Mouse (Mus musculus) heart, embryonic 15.5 days (tissue): ENCODE results near the gene Arl4d. TPM values are rescaled to one million over a fixed set of nuclear protein-coding genes. Genes with fewer than 3 reads are reported as not detected.

Experiments
- ATAC-seq: fragments of 200-750 bp; cut with Nextera tagmentation; replicated peaks from 2 replicates; pipeline ENCODE4 v1.8.0; 2017; ENCODE audit warnings: low read depth, moderate TSS enrichment; ENCODE audit not compliant: insufficient number of reproducible peaks, insufficient read depth, low FRiP score
- H3K27ac ChIP-seq: fragments of 300-500 bp; sonication (generic); 2 replicates; pipeline ENCODE4 v1.5.1; 2015; ENCODE audit warnings: mild to moderate bottlenecking, inconsistent platforms
- H3K27me3 ChIP-seq: fragments of 300-500 bp; sonication (generic); 2 replicates; pipeline ENCODE4 v1.6.1; 2015; ENCODE audit warnings: inconsistent platforms
- H3K36me3 ChIP-seq: fragments of 300-500 bp; sonication (generic); 2 replicates; pipeline ENCODE4 v1.6.1; 2015; ENCODE audit warnings: mild to moderate bottlenecking, inconsistent platforms
- H3K4me1 ChIP-seq: fragments of 300-500 bp; sonication (generic); replicated peaks from 2 replicates; pipeline ENCODE4 v1.6.1; 2015; ENCODE audit warnings: inconsistent platforms
- H3K4me2 ChIP-seq: fragments of 300-500 bp; sonication (generic); 2 replicates; pipeline ENCODE4 v1.6.1; 2015; ENCODE audit warnings: inconsistent platforms, mild to moderate bottlenecking, moderate library complexity
- H3K4me3 ChIP-seq: fragments of 300-500 bp; sonication (generic); 2 replicates; pipeline ENCODE4 v1.5.1; 2015; ENCODE audit warnings: mild to moderate bottlenecking, inconsistent platforms
- H3K9ac ChIP-seq: fragments of 300-500 bp; sonication (generic); 2 replicates; pipeline ENCODE4 v1.6.1; 2015; ENCODE audit warnings: mild to moderate bottlenecking, inconsistent platforms
- H3K9me3 ChIP-seq: fragments of 300-500 bp; sonication (generic); replicated peaks from 2 replicates; pipeline ENCODE4 v1.6.1; 2016; ENCODE audit warnings: inconsistent platforms
- WGBS: fragments of 180-500 bp; shearing (Covaris S2); methylation state at CpG from one replicate; pipeline ENCODE4 v1.1.7; 2015; ENCODE audit warnings: mixed read lengths; 5-methylcytosine and 5-hydroxymethylcytosine counted together
- polyA plus RNA-seq: library from polyadenylated mRNA; unstranded; fragments of >200 nt; fragmentation: Nextera tagmentation; extraction: Ambion mirVana; gene quantifications from 2 replicates; pipeline ENCODE4 v1.2.1, GENCODE M21; 2015

The Arl4d gene
- polyA plus RNA-seq, 1 experiment from 2014 or later = 6.1 TPM

DNA sequence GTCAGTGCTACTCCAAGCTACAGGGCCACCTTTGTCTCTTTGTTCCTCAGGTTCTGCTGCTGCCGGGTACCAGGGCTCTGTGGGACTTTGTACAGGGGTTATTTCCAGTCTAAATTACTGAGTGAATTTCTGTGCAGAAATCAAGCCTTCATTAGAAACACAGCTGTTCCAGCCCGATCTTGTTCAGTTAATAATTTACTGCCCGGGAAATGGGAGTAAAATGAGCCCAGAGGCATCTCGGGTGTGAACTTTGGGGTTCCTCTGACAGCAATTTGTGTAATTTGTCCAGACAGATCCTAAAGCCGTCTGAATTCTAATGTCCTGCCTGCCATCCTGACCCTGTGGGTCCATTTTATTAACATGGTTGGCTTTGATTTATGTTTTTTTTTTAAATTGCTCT, 38.7 kb downstream of the Arl4d start:
- WGBS = 69% methylated on average over 5 of the region's 5 CpGs
- no peaks in the 10 kb centered on the region for H3K27me3 ChIP-seq
- H3K4me3 ChIP-seq = no peak overlapping the region
- H3K36me3 ChIP-seq = no peaks in the 10 kb centered on the region
- H3K27ac ChIP-seq = no peak overlapping the region
- no peaks in the 10 kb centered on the region; the same call in 1 of the 2 replicates for H3K4me1 ChIP-seq
- H3K9ac ChIP-seq = no peak overlapping the region
- H3K4me2 ChIP-seq = no peak overlapping the region
- ATAC-seq = no peak
- H3K9me3 ChIP-seq = no peaks in the 10 kb centered on the region

DNA sequence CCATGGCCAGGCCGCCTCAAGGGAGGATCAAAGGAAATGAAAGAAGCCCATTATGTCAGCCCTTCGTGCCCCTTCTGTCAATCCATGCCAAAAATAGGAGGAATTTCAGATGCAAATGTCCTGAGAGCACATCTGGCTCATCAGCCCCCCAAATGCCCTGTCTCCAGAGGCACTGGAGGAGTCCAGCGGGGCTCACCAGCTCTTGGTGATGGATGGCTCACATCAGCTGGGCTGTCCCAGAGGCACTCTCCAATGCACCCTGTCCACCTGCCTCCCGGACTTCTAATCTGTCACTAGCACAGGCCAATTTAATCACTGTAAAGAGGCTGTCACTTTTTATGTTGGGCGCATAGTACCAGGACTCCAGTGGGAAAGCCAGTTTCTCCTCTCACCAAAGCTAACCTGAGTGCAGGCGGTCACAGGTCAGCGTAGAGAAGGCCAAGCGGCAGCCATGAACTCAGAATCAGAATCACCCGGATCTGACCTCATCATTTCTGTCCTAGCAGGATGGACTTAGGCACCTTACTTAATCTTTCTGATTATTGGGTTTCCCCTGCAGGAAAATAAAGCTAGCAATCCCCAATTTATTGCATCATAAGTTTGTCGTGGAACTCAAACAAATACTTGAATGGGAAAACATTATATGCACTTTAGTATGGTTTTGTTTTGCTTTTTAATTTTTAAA, 41.6 kb downstream of the Arl4d start:
- Histone ChIP-seq H3K4me1 (no peaks in the 10 kb centered on the region), H3K27ac (no peak overlapping the region), H3K4me2 (no peak overlapping the region), H3K36me3 (no peaks in the 10 kb centered on the region), H3K4me3 (no peak overlapping the region), H3K9ac (no peak overlapping the region), H3K9me3 (no peaks in the 10 kb centered on the region), H3K27me3 (no peaks in the 10 kb centered on the region)
- no peak for ATAC-seq
- 80% methylated on average over 10 of the region's 10 CpGs for WGBS

DNA sequence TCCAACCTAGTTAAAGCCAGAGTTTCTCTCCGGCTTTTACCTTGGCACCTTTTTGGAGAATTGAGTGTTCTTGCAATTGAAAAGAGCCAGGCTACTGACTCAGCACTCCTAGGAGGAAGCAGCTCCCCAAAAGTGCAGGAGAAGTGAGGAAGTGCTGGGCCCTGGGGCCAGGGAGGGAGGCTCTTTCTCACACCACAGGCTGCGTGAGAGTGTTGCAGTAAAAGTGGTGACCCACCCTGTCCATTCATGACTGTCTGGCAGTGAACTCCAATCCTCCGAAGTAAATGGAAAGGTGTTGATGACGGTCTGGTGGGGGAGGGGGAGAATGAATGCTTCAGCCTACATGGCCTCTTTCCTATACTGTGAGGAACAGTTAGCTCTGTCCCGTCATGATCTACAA, 43.1 kb downstream of the Arl4d start:
- H3K9ac ChIP-seq = no peak overlapping the region
- H3K4me1 ChIP-seq = no peaks in the 10 kb centered on the region
- no peak overlapping the region for H3K4me2 ChIP-seq
- no peak overlapping the region for H3K27ac ChIP-seq
- ATAC-seq = no peak
- H3K4me3 ChIP-seq = no peak overlapping the region
- H3K27me3 ChIP-seq = no peaks in the 10 kb centered on the region
- no peaks in the 10 kb centered on the region for H3K9me3 ChIP-seq
- H3K36me3 ChIP-seq = no peaks in the 10 kb centered on the region
- 27% methylated on average over 5 of the region's 5 CpGs for WGBS

DNA sequence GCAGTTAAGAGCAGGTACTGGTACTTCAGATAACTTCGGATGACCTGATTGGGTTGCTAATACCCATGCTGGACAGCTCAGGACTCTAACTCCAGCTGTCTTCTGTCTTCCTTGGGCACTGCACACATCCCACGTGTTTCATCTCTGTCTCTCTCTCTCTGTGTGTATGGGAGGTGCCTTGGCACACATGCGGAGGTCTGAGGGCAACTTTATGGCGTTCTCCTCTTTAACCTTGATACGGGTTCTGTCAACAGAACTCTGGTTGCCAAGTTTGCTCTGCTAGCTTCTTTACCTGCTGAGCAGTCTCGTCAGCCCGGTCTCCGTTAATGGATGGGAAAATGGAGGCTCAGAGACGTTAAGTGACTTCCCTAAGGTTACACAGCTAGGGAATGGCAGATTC, 47.5 kb downstream of the Arl4d start:
- ATAC-seq = no peak

DNA sequence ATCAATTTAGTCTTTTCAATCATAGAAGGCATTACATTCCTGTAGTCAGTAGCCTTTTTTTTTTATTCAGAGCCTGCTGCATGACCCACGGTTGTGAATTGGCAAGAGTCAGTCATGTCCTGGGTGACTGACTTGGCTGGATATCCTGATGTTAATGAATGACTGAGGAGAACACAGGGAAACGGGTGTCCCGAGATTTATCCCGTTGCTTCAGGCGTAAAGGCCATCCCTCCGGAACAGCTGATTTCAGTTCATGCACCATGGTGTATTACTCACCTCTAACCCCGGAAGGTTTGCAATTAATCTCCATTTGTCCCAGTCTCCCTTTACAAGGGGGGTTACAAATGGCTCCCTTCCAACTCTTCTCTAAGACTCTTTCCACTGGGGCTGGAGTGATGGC, 48.7 kb downstream of the Arl4d start:
- Histone ChIP-seq H3K27ac (no peak overlapping the region), H3K4me1 (peaks cover 7% of the 10 kb centered on the region), H3K27me3 (no peaks in the 10 kb centered on the region), H3K4me2 (no peak overlapping the region), H3K36me3 (no peaks in the 10 kb centered on the region), H3K9ac (no peak overlapping the region), H3K4me3 (no peak overlapping the region), H3K9me3 (no peaks in the 10 kb centered on the region)
- no peak for ATAC-seq
- WGBS = 73% methylated on average over 7 of the region's 7 CpGs

More for the DNA sequence above, 47.5 kb downstream of the Arl4d start:
- H3K4me1 ChIP-seq = no peaks in the 10 kb centered on the region
- no peak overlapping the region for H3K4me3 ChIP-seq
- no peaks in the 10 kb centered on the region for H3K9me3 ChIP-seq
- WGBS = 65% methylated on average over 9 of the region's 9 CpGs
- H3K36me3 ChIP-seq = no peaks in the 10 kb centered on the region
- no peak overlapping the region for H3K27ac ChIP-seq
- H3K9ac ChIP-seq = no peak overlapping the region
- H3K27me3 ChIP-seq = no peaks in the 10 kb centered on the region
- H3K4me2 ChIP-seq = no peak overlapping the region

Other genes with a start within 250 kb of the Arl4d start
- 36.9 and 42.7 TPM in 2 replicates for gene Aarsd1, start 247.9 kb upstream of the Arl4d start, polyA plus RNA-seq
- gene Gm27029, start 240.7 kb upstream of the Arl4d start, polyA plus RNA-seq = 12.1 and 15.9 TPM in 2 replicates
- gene Rundc1, start 240.5 kb upstream of the Arl4d start, polyA plus RNA-seq = 13.9 and 18.2 TPM in 2 replicates
- 66.5 and 81.5 TPM in 2 replicates for gene Ptges3l, start 240.2 kb upstream of the Arl4d start, polyA plus RNA-seq
- 174 and 211 TPM in 2 replicates for gene Rpl27, start 223.2 kb upstream of the Arl4d start, polyA plus RNA-seq
- 18.0 and 25.9 TPM in 2 replicates for gene Ifi35, start 217.1 kb upstream of the Arl4d start, polyA plus RNA-seq
- gene Rnd2, start 200.5 kb upstream of the Arl4d start, polyA plus RNA-seq = 9.1 and 10.1 TPM in 2 replicates
- gene Vat1, start 199.3 kb upstream of the Arl4d start, polyA plus RNA-seq = 30.2 and 38.6 TPM in 2 replicates
- gene Brca1, start 113.6 kb upstream of the Arl4d start, polyA plus RNA-seq = 6.6 TPM in 2 replicates
- gene Nbr1, start 113.4 kb upstream of the Arl4d start, polyA plus RNA-seq = 58.5 and 60.6 TPM in 2 replicates
- 4.8 and 6.8 TPM in 2 replicates for gene Tmem106a, start 83.3 kb upstream of the Arl4d start, polyA plus RNA-seq
- not detected in 2 replicates for gene Gm11634, start 66.3 kb upstream of the Arl4d start, polyA plus RNA-seq
- gene Rdm1, start 38.3 kb upstream of the Arl4d start, polyA plus RNA-seq = 45.6 and 46.4 TPM in 2 replicates
- gene Dhx8, start 67.4 kb downstream of the Arl4d start, polyA plus RNA-seq = 17.2 and 20.8 TPM in 2 replicates
- 3.5 and 5.8 TPM in 2 replicates for gene Etv4, start 119.8 kb downstream of the Arl4d start, polyA plus RNA-seq
- gene Meox1, start 228.8 kb downstream of the Arl4d start, polyA plus RNA-seq = 15.7 and 19.8 TPM in 2 replicates